Comparison of ENCODE assay signal across 8 mouse cellular contexts in the genomic region with DNA sequence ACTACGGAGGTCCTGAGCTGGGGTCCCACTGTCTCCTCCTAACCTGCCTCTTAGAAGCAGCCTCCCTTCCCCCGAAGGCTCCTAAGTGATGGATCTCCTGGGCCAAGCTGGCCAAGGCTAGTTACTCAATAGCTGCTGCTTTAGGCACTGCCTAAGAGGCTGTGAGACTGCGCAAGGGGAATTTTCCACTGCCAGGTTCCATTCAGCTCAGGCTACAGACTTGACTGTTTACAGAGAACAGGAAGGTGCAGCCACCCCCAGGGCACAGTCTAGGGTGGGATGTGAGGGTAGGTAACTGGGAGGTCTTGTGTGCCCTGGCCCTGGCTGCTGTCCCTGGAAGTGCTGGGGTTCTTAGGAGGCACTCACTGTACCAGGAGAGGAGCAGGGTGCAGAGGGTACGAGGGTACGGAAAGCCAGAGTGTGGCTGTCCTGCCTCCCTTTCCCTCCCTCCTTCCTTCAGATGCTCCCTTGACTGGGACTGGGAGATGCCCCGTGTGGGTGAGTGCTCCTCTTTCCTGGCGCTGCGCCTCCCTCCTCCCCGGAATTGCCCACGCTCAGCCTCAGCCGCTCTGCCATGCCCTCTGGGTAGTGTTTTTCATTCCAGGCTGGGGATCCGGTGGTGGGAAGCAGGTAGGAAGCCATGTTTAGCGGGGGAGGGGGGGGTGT.
DNase-seq lines count a peak whose midpoint lies in the region; ATAC-seq lines count a peak whose summit lies in the region.

No protein-coding gene starts in this region.

- no peaks in the 10 kb centered on the region for H3K36me3 ChIP-seq in hindbrain, embryonic 11.5 days (ENCODE audit: control insufficient read depth, insufficient read depth, low read length)

- peak overlapping the region; percentile 7; the same call in 1 of the 2 replicates for H3K4me2 ChIP-seq in hindbrain, embryonic 11.5 days (replicated peaks; ENCODE audit: low read depth, low read length)

- no peak for ATAC-seq in CD4-positive, CD25-positive, alpha-beta regulatory T cell, adult 4 months
- no peak for ATAC-seq in hindbrain, embryonic 11.5 days (ENCODE audit: low FRiP score)
- ATAC-seq in megakaryocyte progenitor cell, adult 5-6 weeks (replicated peaks; ENCODE audit: poor library complexity), result peak; percentile 29; the same call in 1 of the 2 replicates

- whole genome bisulfite sequencing in hindbrain, embryonic 11.5 days, result 23% methylated on average over 13 of the region's 13 CpGs

- H3K9ac ChIP-seq in hindbrain, embryonic 11.5 days (ENCODE audit: low read depth, low read length), result no peak overlapping the region

- peak; percentile 7 for DNase-seq in CD4-positive, CD25-positive, alpha-beta regulatory T cell, adult 2 months (ENCODE audit: low read depth, low spot score)
- DNase-seq in adrenal gland, adult 2 months, result peak; percentile 89
- peak; percentile 69 for DNase-seq in fat pad, adult 2 months (ENCODE audit: extremely low read depth, low read depth, low spot score)
- DNase-seq in hindbrain, embryonic 11.5 days (ENCODE audit: low spot score), result peak; percentile 22
- DNase-seq in layer of hippocampus, postnatal 10 days (ENCODE audit: low spot score in 2 of 2), result peak; percentile 45 to 46
- no peak for DNase-seq in c-Kit-positive CD71-positive TER-119-positive erythroid progenitor cells, embryonic 14.5 days (ENCODE audit: low spot score)

- no peak overlapping the region for H3K27ac ChIP-seq in hindbrain, embryonic 11.5 days (ENCODE audit: low read depth, low read length)

- H3K9me3 ChIP-seq in hindbrain, embryonic 11.5 days (ENCODE audit: control insufficient read depth, low read length), result no peaks in the 10 kb centered on the region

- no peaks in the 10 kb centered on the region for H3K27me3 ChIP-seq in hindbrain, embryonic 11.5 days (ENCODE audit: control insufficient read depth, insufficient read depth, low read length)

- no peaks in the 10 kb centered on the region for H3K4me1 ChIP-seq in hindbrain, embryonic 11.5 days (replicated peaks; ENCODE audit: control insufficient read depth, insufficient read depth, low read length)

- no peak overlapping the region for H3K4me3 ChIP-seq in hindbrain, embryonic 11.5 days (ENCODE audit: low read depth, low read length)
